Mouse (Mus musculus): Measurements from ENCODE around the gene Wfikkn2.

- no peak for TF ChIP-seq CTCF (IDR thresholded peaks at IDR 0.05; ENCODE audit: control insufficient read depth, insufficient read depth, insufficient read length)
- no peak for TF ChIP-seq MAX (IDR thresholded peaks at IDR 0.05)
Measured at GRCm38 (mm10) chr11:94281199-94282181, 35.7 kb upstream of the Wfikkn2 start, which contains the start of gene Gm21885.
